19 mouse cellular contexts compared by ENCODE assay signal in the genomic region with DNA sequence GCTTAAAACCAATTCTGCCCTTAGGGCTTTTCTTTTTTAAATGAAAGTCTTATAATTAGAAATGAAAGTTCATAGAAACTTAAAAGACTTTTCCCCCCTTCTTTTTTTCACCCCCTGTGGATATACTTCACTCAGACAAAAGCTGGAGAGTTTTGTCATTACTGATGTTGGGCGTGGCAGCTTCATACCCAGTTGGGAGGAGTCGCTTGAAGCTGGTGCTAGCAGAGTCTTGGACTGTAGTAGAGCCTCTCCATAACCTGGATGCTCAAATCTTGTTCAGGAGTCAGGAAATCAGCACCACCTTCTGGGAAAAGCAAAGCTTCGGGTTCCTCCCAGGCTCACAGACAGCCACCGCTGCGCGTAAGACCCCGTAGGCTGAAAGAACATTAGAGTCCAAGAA.
A peak's percentile ranks its signal among the peaks of the same experiment; 100 is the strongest.
DNase-seq lines count a peak whose midpoint lies in the region; ATAC-seq lines count a peak whose summit lies in the region.
"Had no signal": no experiment of that assay in that cellular context is flagged by ENCODE, and none has a peak within 500 bp of the region (broad histone marks: within the 10 kb centered on the region; RNA-seq: fewer than 3 reads in every experiment).

No protein-coding gene starts in this region.

- peak; percentile 9 for DNase-seq in retina, embryonic 14.5 days (ENCODE audit: low spot score)
- DNase-seq in retina, postnatal 1 day: no peak
- peak; percentile 24 for DNase-seq in embryonic facial prominence, embryonic 10.5 days (ENCODE audit: low spot score)
- DNase-seq in forebrain, embryonic 14.5 days (ENCODE audit: low spot score): peak; percentile 21
- DNase-seq in left cerebral cortex, postnatal 14 days (ENCODE audit: low spot score in 2 of 2): no peak
- no peak for DNase-seq in cerebellum, adult 11-12 months
- DNase-seq in lung, postnatal 36 days: no peak
- DNase-seq: adrenal gland, postnatal 10 days; cerebellum, adult 2 months; heart, adult 11 months; heart, postnatal 36 days; kidney, adult 18-20 months; kidney, postnatal 14 days had no signal

- 67% methylated on average over 7 of the region's 7 CpGs for WGBS in embryonic facial prominence, embryonic 10.5 days
- WGBS in forebrain, embryonic 14.5 days: 29% methylated on average over 7 of the region's 7 CpGs

- no peak overlapping the region for H3K27ac ChIP-seq in embryonic facial prominence, embryonic 10.5 days (replicated peaks)
- no peak overlapping the region for H3K27ac ChIP-seq in forebrain, embryonic 14.5 days (ENCODE audit: low read depth, low read length)
- H3K27ac ChIP-seq: heart, embryonic 13.5 days; hindbrain, embryonic 15.5 days; left cerebral cortex, adult 2 months; liver, embryonic 12.5 days; lung, embryonic 15.5 days; midbrain, embryonic 13.5 days had no signal

- H3K4me1 ChIP-seq in embryonic facial prominence, embryonic 10.5 days: peaks cover 20% of the 10 kb centered on the region
- H3K4me1 ChIP-seq in forebrain, embryonic 14.5 days (ENCODE audit: control insufficient read depth, insufficient read depth, low read length): no peaks in the 10 kb centered on the region
- H3K4me1 ChIP-seq: heart, embryonic 13.5 days; hindbrain, embryonic 15.5 days; liver, embryonic 12.5 days; lung, embryonic 15.5 days; midbrain, embryonic 13.5 days had no signal

- intact Hi-C loops in left cerebral cortex, postnatal 14 days (cut with DNase I): no loop called here

- H3K4me3 ChIP-seq in embryonic facial prominence, embryonic 10.5 days: no peak overlapping the region
- no peak overlapping the region for H3K4me3 ChIP-seq in forebrain, embryonic 14.5 days (ENCODE audit: low read depth, low read length)
- H3K4me3 ChIP-seq: heart, embryonic 13.5 days; hindbrain, embryonic 15.5 days; left cerebral cortex, adult 2 months; liver, embryonic 12.5 days; lung, embryonic 15.5 days; midbrain, embryonic 13.5 days had no signal

- no peak overlapping the region for H3K9ac ChIP-seq in forebrain, embryonic 14.5 days (ENCODE audit: low read length)
- H3K9ac ChIP-seq: heart, embryonic 13.5 days; hindbrain, embryonic 15.5 days; liver, embryonic 12.5 days; lung, embryonic 15.5 days; midbrain, embryonic 13.5 days had no signal

- 0 out of 2 replicates have a peak, but pooled peaks have one; percentile 32 for ATAC-seq in forebrain, embryonic 14.5 days
- ATAC-seq: liver, embryonic 12.5 days; midbrain, embryonic 13.5 days had no signal

- H3K4me2 ChIP-seq in forebrain, embryonic 14.5 days (ENCODE audit: low read length): no peak overlapping the region
- H3K4me2 ChIP-seq: heart, embryonic 13.5 days; hindbrain, embryonic 15.5 days; liver, embryonic 12.5 days; lung, embryonic 15.5 days; midbrain, embryonic 13.5 days had no signal

- H3K27me3 ChIP-seq in embryonic facial prominence, embryonic 10.5 days (replicated peaks; ENCODE audit: low read depth, poor library complexity, severe bottlenecking): no peaks in the 10 kb centered on the region; the same call in 1 of the 2 replicates
- H3K27me3 ChIP-seq in forebrain, embryonic 14.5 days (replicated peaks; ENCODE audit: control insufficient read depth, insufficient read depth, low read length): no peaks in the 10 kb centered on the region
- H3K27me3 ChIP-seq: heart, embryonic 13.5 days; hindbrain, embryonic 15.5 days; liver, embryonic 12.5 days; lung, embryonic 15.5 days; midbrain, embryonic 13.5 days had no signal

- peaks cover 4% of the 10 kb centered on the region; the same call in 1 of the 2 replicates for H3K9me3 ChIP-seq in embryonic facial prominence, embryonic 10.5 days
- no peaks in the 10 kb centered on the region for H3K9me3 ChIP-seq in forebrain, embryonic 14.5 days (replicated peaks; ENCODE audit: control insufficient read depth, low read length)
- H3K9me3 ChIP-seq: heart, embryonic 13.5 days; hindbrain, embryonic 15.5 days; lung, embryonic 15.5 days had no signal

- no peaks in the 10 kb centered on the region for H3K36me3 ChIP-seq in embryonic facial prominence, embryonic 10.5 days (replicated peaks)
- H3K36me3 ChIP-seq in forebrain, embryonic 14.5 days (ENCODE audit: control insufficient read depth, insufficient read depth, low read length): no peaks in the 10 kb centered on the region
- H3K36me3 ChIP-seq: heart, embryonic 13.5 days; hindbrain, embryonic 15.5 days; liver, embryonic 12.5 days; lung, embryonic 15.5 days; midbrain, embryonic 13.5 days had no signal

Comparison
In these comparisons a context has a peak if more than half of its experiments do, and no peak if none do; other contexts are left out.
1. DNase-seq: peak in retina, embryonic 14.5 days (single experiment), embryonic facial prominence, embryonic 10.5 days (single experiment) and forebrain, embryonic 14.5 days (single experiment); none in retina, postnatal 1 day (single experiment), left cerebral cortex, postnatal 14 days (0 of 2), cerebellum, adult 11-12 months (single experiment) and lung, postnatal 36 days (single experiment).